Mouse (Mus musculus) neural tube, embryonic 11.5 days (tissue): ENCODE measurements around the gene Tnfrsf14. TPM values are rescaled to one million over a fixed set of nuclear protein-coding genes. Genes with fewer than 3 reads are reported as not detected.

Experiments
- ATAC-seq: fragments of 200-750 bp; cut with Nextera tagmentation; 2 replicates; pipeline ENCODE4 v1.8.0; 2017; ENCODE audit warnings: moderate number of reproducible peaks, mild to moderate bottlenecking, moderate TSS enrichment, moderate library complexity; ENCODE audit not compliant: insufficient read depth, low FRiP score, low TSS enrichment
- DNase-seq: peaks from one replicate; pipeline ENCODE4 v3.0.0-alpha.2; 2015; ENCODE audit warnings: low spot score
- H3K27ac ChIP-seq: fragments of 300-500 bp; sonication (generic); 2 replicates; pipeline ENCODE4 v1.5.1; 2014; ENCODE audit warnings: low read depth, mild to moderate bottlenecking, low read length
- H3K27me3 ChIP-seq: fragments of 300-500 bp; sonication (generic); 2 replicates; pipeline ENCODE4 v1.6.1; 2014; ENCODE audit warnings: mild to moderate bottlenecking, low read length, mixed read lengths; ENCODE audit not compliant: control insufficient read depth, insufficient read depth
- H3K36me3 ChIP-seq: fragments of 300-500 bp; sonication (generic); 2 replicates; pipeline ENCODE4 v1.6.1; 2014; ENCODE audit warnings: mild to moderate bottlenecking, low read length, moderate library complexity, mixed read lengths; ENCODE audit not compliant: control insufficient read depth, insufficient read depth
- H3K4me1 ChIP-seq: fragments of 300-500 bp; sonication (generic); 2 replicates; pipeline ENCODE4 v1.6.1; 2014; ENCODE audit warnings: low read length, mixed read lengths; ENCODE audit not compliant: control insufficient read depth, insufficient read depth
- H3K4me2 ChIP-seq: fragments of 300-500 bp; sonication (generic); 2 replicates; pipeline ENCODE4 v1.6.1; 2014; ENCODE audit warnings: low read depth, mild to moderate bottlenecking, moderate library complexity
- H3K4me3 ChIP-seq: fragments of 300-500 bp; sonication (generic); 2 replicates; pipeline ENCODE4 v1.5.1; 2014; ENCODE audit warnings: low read depth, low read length
- H3K9ac ChIP-seq: fragments of 300-500 bp; sonication (generic); 2 replicates; pipeline ENCODE4 v1.6.1; 2014; ENCODE audit warnings: mild to moderate bottlenecking, low read length
- H3K9me3 ChIP-seq: fragments of 300-500 bp; sonication (generic); 2 replicates; pipeline ENCODE4 v1.6.1; 2016; ENCODE audit warnings: low read length; ENCODE audit not compliant: control insufficient read depth
- WGBS: fragments of 180-500 bp; shearing (Covaris S2); extraction: QIAGEN DNeasy Blood & Tissue Kit; methylation state at CpG from one replicate; pipeline ENCODE4 v1.1.7; 2014; 5-methylcytosine and 5-hydroxymethylcytosine counted together
- polyA plus RNA-seq: library from polyadenylated mRNA; unstranded; fragments of >200 nt; fragmentation: Nextera tagmentation; extraction: Ambion mirVana; gene quantifications from 2 replicates; pipeline ENCODE4 v1.2.1, GENCODE M21; 2014

Gene Tnfrsf14
- polyA plus RNA-seq, 1 experiment from 2014 or later = 1.1 TPM

GRCm38 (mm10) chr4:154904185-154905071, 23.9 kb downstream of the Tnfrsf14 start:
- Histone ChIP-seq H3K4me3 (peak overlapping the region; percentile 28), H3K27me3 (no peaks in the 10 kb centered on the region), H3K9ac (peak overlapping the region; percentile 14; the same call in 1 of the 2 replicates), H3K4me1 (no peaks in the 10 kb centered on the region), H3K36me3 (no peaks in the 10 kb centered on the region), H3K4me2 (peak overlapping the region; percentile 45), H3K9me3 (no peaks in the 10 kb centered on the region), H3K27ac (no peak overlapping the region)
- DNase-seq = peak; percentile 78
- ATAC-seq = peak; percentile 58
- 2% methylated on average over 16 of the region's 16 CpGs for WGBS

DNA sequence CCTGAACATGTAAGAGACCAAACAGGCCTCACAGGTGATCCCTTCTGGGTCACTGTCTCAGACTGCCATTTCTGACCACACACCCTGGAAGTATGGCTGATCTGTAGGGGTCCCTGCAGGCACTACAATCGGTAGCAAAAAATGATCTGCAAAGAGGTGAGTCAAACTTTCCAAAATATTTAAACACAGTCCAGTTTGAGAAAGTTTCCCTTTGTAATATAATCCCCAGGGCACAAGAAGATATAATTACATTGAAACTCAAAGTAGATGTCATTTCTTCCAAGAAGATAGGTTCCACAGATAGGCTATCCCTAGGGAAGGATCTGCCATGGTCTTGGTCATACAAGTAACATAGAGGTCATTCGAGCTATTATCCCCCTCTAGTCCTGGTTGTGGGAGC, 26.0 kb downstream of the Tnfrsf14 start:
- H3K4me1 ChIP-seq = peaks cover 13% of the 10 kb centered on the region
- H3K4me3 ChIP-seq = no peak overlapping the region
- no peak overlapping the region for H3K9ac ChIP-seq
- WGBS = 88% methylated on average over 2 of the region's 2 CpGs
- no peak for DNase-seq
- H3K36me3 ChIP-seq = no peaks in the 10 kb centered on the region
- H3K9me3 ChIP-seq = no peaks in the 10 kb centered on the region
- H3K27ac ChIP-seq = no peak overlapping the region
- no peaks in the 10 kb centered on the region for H3K27me3 ChIP-seq
- no peak for ATAC-seq
- H3K4me2 ChIP-seq = no peak overlapping the region

DNA sequence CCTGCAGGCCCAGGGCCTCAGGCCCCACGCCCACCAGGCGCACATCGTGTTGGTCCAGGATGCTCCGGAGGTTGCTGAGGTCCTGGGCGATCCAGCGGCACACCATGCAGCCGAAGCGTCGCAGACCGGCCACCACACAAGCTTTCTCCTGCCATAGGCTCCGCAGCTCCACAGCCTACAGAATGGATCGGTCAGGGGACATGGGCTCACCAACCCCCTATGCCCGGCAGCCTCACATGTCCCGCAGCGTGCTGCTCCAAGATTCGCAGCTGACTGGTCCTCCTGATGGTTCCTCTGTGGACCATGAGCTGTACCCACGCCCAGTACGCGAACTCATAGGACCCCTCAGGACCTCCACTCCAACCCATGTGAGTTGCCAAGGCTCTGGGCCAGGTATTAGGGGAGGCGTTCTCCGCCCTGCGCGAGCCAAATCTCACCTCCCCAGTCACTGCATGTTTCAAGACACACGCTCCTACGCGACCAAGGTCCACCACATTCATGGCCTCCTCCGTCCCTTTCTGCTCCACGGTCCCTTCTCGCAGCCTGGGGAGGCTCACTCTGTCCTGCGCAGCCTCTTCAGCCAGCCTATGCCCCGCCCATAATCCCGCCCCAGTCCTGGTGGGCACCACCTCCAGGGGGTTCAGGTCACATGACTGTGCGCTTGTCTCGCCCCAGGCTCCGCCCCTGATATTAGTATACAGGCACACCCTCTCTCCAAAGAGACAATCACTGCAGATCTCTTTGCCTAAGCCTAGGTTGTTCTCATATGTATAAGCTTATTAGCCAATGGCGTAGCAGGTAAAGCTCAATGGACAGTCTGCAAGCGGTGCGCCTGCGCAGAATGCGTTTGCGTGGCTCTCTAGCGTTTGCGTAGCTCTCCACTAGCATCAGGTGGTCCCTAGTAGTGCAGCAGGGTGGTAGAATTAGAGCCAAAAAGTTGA, 29.6 kb downstream of the Tnfrsf14 start, which contains the start of gene Fam213b:
Gene Fam213b, minus strand, starts transcription at position 630 of the 941 bp plus-strand sequence.
- H3K4me3 ChIP-seq = peak within 1 kb of the TSS; percentile 52
- peak; percentile 91 for DNase-seq
- peak within 1 kb of the TSS; percentile 65 for H3K9ac ChIP-seq
- 3% methylated on average over 43 of the region's 43 CpGs for WGBS
- peak; percentile 97 for ATAC-seq
- H3K27ac ChIP-seq = 0 out of 2 replicates have a peak within 1 kb of the TSS, but pooled peaks have one; percentile 23
- H3K4me1 ChIP-seq = peaks cover 14% of the 10 kb centered on the region
- H3K9me3 ChIP-seq = no peaks in the 10 kb centered on the region
- no peaks in the 10 kb centered on the region for H3K36me3 ChIP-seq
- no peaks in the 10 kb centered on the region for H3K27me3 ChIP-seq
- peak within 1 kb of the TSS; percentile 96 for H3K4me2 ChIP-seq

DNA sequence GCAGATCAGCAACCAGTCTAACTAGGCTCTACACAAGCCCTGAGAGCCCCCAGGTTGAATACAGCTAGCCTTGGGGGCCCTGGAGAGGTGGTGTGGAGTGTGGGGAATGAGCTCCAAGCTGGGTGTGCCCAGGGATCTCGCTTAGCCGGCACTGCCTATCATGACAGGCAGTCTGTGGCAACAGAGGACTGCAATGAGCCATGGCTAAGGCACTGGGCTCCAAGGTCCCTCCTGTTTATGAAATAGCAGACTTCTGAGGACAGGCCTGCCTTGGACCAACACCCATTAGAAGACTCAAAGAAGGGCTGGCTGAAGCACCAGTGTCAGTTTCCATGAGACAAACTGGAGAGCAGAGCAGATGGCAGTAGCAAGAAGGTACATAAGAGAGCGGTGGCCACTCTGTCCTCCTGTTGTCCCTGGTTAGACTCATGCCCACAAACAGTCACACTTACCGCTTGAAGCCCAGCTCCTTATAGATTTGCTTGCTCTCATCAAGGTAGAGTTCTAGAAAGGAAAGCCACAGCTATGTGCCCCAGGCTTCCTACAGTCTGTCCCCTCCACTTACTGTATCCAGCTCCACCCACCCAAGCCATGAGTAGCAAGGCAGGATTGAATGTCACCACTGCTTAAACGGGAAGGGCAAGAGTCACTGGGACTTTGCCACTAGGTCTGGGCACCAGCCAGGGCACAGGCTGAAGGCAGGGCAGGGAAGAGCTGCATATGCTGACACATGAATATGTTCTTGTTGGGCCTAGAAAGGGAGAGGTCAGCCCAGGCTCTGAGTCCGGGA, 30.5 kb downstream of the Tnfrsf14 start:
- ATAC-seq (no peak), DNase-seq (no peak)
- Histone ChIP-seq H3K9me3 (no peaks in the 10 kb centered on the region), H3K27me3 (no peaks in the 10 kb centered on the region), H3K9ac (peak overlapping the region; percentile 65), H3K27ac (no peak overlapping the region), H3K4me2 (peak overlapping the region; percentile 96), H3K4me1 (peaks cover 14% of the 10 kb centered on the region), H3K36me3 (no peaks in the 10 kb centered on the region), H3K4me3 (peak overlapping the region; percentile 52)
- 74% methylated on average over 6 of the region's 6 CpGs for whole genome bisulfite sequencing

GRCm38 (mm10) chr4:154895549-154895948, 32.8 kb downstream of the Tnfrsf14 start:
- Histone ChIP-seq H3K4me1 (peaks cover 14% of the 10 kb centered on the region), H3K27ac (no peak overlapping the region), H3K4me2 (no peak overlapping the region), H3K4me3 (no peak overlapping the region), H3K27me3 (no peaks in the 10 kb centered on the region), H3K9ac (no peak overlapping the region), H3K9me3 (no peaks in the 10 kb centered on the region), H3K36me3 (no peaks in the 10 kb centered on the region)
- ATAC-seq = no peak
- 75% methylated on average over 5 of the region's 5 CpGs for WGBS
- no peak for DNase-seq

DNA sequence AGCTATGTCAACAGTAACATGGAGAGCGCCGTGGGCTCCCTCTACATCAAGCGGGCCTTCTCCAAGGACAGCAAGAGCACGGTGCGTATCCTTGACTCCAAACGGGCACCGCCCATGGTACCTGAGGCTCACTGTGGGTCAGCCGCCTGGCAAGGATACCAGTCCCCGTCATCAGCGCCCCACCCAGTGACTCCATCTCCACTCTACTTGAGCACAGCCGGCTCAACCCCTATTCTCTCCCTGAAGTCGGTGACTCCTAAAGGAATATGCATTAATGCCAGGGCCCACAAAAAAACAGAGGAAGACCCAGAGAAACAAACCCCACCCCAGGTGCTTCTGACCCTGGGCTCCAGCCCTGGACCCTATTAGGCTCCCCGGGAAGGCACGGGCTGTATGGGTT, 37.5 kb downstream of the Tnfrsf14 start:
- H3K9ac ChIP-seq = no peak overlapping the region
- no peaks in the 10 kb centered on the region for H3K4me1 ChIP-seq
- ATAC-seq = no peak
- H3K4me3 ChIP-seq = no peak overlapping the region
- H3K36me3 ChIP-seq = no peaks in the 10 kb centered on the region
- H3K27me3 ChIP-seq = no peaks in the 10 kb centered on the region
- no peaks in the 10 kb centered on the region for H3K9me3 ChIP-seq
- no peak overlapping the region for H3K27ac ChIP-seq
- no peak overlapping the region for H3K4me2 ChIP-seq
- WGBS = 89% methylated on average over 14 of the region's 14 CpGs
- DNase-seq = no peak

- DNase-seq (no peak), ATAC-seq (no peak)
- Histone ChIP-seq H3K9ac (no peak overlapping the region), H3K4me1 (no peaks in the 10 kb centered on the region), H3K36me3 (no peaks in the 10 kb centered on the region), H3K4me2 (no peak overlapping the region), H3K27me3 (no peaks in the 10 kb centered on the region), H3K27ac (no peak overlapping the region), H3K4me3 (no peak overlapping the region), H3K9me3 (no peaks in the 10 kb centered on the region)
- 81% methylated on average over 15 of the region's 15 CpGs for WGBS
Observed at GRCm38 (mm10) chr4:154887593-154888250, 40.6 kb downstream of the Tnfrsf14 start.
